Mouse (Mus musculus) hindbrain, embryonic 16.5 days (tissue): ENCODE data around the gene Imp4. TPM values are rescaled to one million over a fixed set of nuclear protein-coding genes. Genes with fewer than 3 reads are reported as not detected.

ENCODE experiments used
- ATAC-seq: fragments of 200-750 bp; cut with Nextera tagmentation; 2 replicates; pipeline ENCODE4 v1.8.0; 2017; ENCODE audit warnings: moderate TSS enrichment, moderate library complexity
- H3K27ac ChIP-seq: fragments of 300-500 bp; sonication (generic); 2 replicates; pipeline ENCODE4 v1.5.1; 2014; ENCODE audit warnings: low read depth, mild to moderate bottlenecking, control low read depth, low read length, moderate library complexity
- H3K27me3 ChIP-seq: fragments of 300-500 bp; sonication (generic); replicated peaks from 2 replicates; pipeline ENCODE4 v1.6.1; 2014; ENCODE audit warnings: low read length; ENCODE audit not compliant: control insufficient read depth, insufficient read depth
- H3K36me3 ChIP-seq: fragments of 300-500 bp; sonication (generic); 2 replicates; pipeline ENCODE4 v1.6.1; 2014; ENCODE audit warnings: mild to moderate bottlenecking, low read length, moderate library complexity, mixed read lengths; ENCODE audit not compliant: control insufficient read depth, insufficient read depth
- H3K4me1 ChIP-seq: fragments of 300-500 bp; sonication (generic); 2 replicates; pipeline ENCODE4 v1.6.1; 2014; ENCODE audit warnings: low read depth, low read length; ENCODE audit not compliant: control insufficient read depth, insufficient read depth
- H3K4me2 ChIP-seq: fragments of 300-500 bp; sonication (generic); 2 replicates; pipeline ENCODE4 v1.6.1; 2014; ENCODE audit warnings: mild to moderate bottlenecking, low read length, control low read depth, moderate library complexity
- H3K4me3 ChIP-seq: fragments of 300-500 bp; sonication (generic); 2 replicates; pipeline ENCODE4 v1.5.1; 2014; ENCODE audit warnings: mild to moderate bottlenecking, low read length, control low read depth, moderate library complexity
- H3K9ac ChIP-seq: fragments of 300-500 bp; sonication (generic); 2 replicates; pipeline ENCODE4 v1.6.1; 2014; ENCODE audit warnings: low read depth, mild to moderate bottlenecking, control low read depth, low read length, moderate library complexity
- H3K9me3 ChIP-seq: fragments of 300-500 bp; sonication (generic); 2 replicates; pipeline ENCODE4 v1.6.1; 2014; ENCODE audit warnings: mild to moderate bottlenecking, low read length, moderate library complexity; ENCODE audit not compliant: control insufficient read depth
- WGBS: fragments of 180-500 bp; shearing (Covaris S2); extraction: QIAGEN DNeasy Blood & Tissue Kit; methylation state at CpG from one replicate; pipeline ENCODE4 v1.1.7; 2014; 5-methylcytosine and 5-hydroxymethylcytosine counted together
- polyA plus RNA-seq: library from polyadenylated mRNA; unstranded; fragments of >200 nt; fragmentation: Nextera tagmentation; extraction: Ambion mirVana; gene quantifications from 2 replicates; pipeline ENCODE4 v1.2.1, GENCODE M21; 2015

The Imp4 gene
- 50.1 and 54.4 TPM in 2 replicates for polyA plus RNA-seq

- H3K4me2 ChIP-seq = peak within 1 kb of the TSS; percentile 85
- no peaks in the 10 kb centered on the region for H3K27me3 ChIP-seq
- ATAC-seq = peak; percentile 95
- peaks cover 17% of the 10 kb centered on the region for H3K36me3 ChIP-seq
- H3K9me3 ChIP-seq = no peaks in the 10 kb centered on the region
- peak within 1 kb of the TSS; percentile 73 for H3K9ac ChIP-seq
- under 1% methylated on average over 48 of the region's 48 CpGs for WGBS
- H3K4me3 ChIP-seq = peak within 1 kb of the TSS; percentile 83
- peaks cover 15% of the 10 kb centered on the region for H3K4me1 ChIP-seq
- H3K27ac ChIP-seq = peak within 1 kb of the TSS; percentile 71
These were observed at the start of gene Imp4, which contains the start of gene Ccdc115 for GRCm38 (mm10) chr1:34439215-34439960. Gene Imp4 (plus strand): TSS chr1:34439851. Gene Ccdc115 (minus strand): TSS chr1:34439672.

- Histone ChIP-seq H3K4me2 (no peak overlapping the region), H3K36me3 (no peaks in the 10 kb centered on the region), H3K9me3 (no peaks in the 10 kb centered on the region), H3K4me1 (peaks cover 6% of the 10 kb centered on the region; the same call in 1 of the 2 replicates), H3K27me3 (no peaks in the 10 kb centered on the region), H3K9ac (no peak overlapping the region), H3K4me3 (no peak overlapping the region), H3K27ac (no peak overlapping the region)
- whole genome bisulfite sequencing = 82% methylated on average over 4 of the region's 4 CpGs
- no peak for ATAC-seq
These were observed 43.3 kb upstream of the Imp4 start for GRCm38 (mm10) chr1:34396321-34396720.

DNA sequence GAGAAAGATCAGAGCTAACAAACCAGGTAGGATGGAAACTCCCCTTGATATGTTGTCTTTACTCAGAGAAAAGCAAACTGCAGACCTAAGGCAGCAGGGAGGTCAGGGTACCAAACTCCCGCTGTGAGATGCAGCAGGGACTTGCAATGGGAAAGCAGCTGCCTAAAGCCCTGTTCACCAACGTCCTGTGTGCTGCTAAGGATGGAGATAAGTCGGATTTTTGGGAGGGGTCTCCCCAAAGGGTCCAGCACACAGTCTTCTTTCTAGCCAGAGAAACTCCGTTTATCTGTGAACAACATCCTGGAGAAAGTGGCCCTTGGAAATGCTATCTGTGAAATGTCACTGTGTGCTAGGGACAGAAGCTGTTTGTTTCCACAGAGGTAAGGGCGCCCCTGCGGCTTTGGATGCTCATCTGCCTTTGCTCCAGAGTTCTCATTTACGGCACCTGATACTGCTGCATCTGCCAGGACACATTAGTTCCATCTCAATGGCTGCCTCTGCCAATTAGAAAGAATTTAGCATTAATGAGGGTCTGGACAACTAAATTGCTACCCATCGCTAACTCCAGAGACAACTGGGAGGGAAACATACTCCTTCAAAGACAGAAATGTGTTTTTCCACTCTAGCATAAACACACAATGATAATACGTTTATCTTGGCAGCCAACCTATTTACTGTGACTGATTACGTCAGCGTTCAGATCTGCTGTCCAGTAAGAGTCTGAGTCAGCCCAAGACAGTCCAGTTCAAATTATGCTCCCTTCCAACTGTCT is 40.3 kb upstream of the Imp4 start:
- Histone ChIP-seq H3K4me1 (peaks cover 6% of the 10 kb centered on the region; the same call in 1 of the 2 replicates), H3K9me3 (no peaks in the 10 kb centered on the region), H3K4me3 (no peak overlapping the region), H3K27me3 (no peaks in the 10 kb centered on the region), H3K27ac (peak overlapping the region; percentile 16; the same call in 1 of the 2 replicates), H3K9ac (no peak overlapping the region), H3K4me2 (peak overlapping the region; percentile 21), H3K36me3 (no peaks in the 10 kb centered on the region)
- WGBS = 20% methylated on average over 11 of the region's 11 CpGs
- peak; percentile 67 for ATAC-seq

GRCm38 (mm10) chr1:34428466-34428865 is 11.2 kb upstream of the Imp4 start:
- 100% methylated on average over 2 of the region's 2 CpGs for WGBS
- Histone ChIP-seq H3K4me1 (peaks cover 8% of the 10 kb centered on the region), H3K9ac (no peak overlapping the region), H3K4me2 (no peak overlapping the region), H3K27me3 (no peaks in the 10 kb centered on the region), H3K27ac (no peak overlapping the region), H3K4me3 (no peak overlapping the region), H3K36me3 (no peaks in the 10 kb centered on the region; the same call in 1 of the 2 replicates), H3K9me3 (peaks cover 17% of the 10 kb centered on the region)
- no peak for ATAC-seq

DNA sequence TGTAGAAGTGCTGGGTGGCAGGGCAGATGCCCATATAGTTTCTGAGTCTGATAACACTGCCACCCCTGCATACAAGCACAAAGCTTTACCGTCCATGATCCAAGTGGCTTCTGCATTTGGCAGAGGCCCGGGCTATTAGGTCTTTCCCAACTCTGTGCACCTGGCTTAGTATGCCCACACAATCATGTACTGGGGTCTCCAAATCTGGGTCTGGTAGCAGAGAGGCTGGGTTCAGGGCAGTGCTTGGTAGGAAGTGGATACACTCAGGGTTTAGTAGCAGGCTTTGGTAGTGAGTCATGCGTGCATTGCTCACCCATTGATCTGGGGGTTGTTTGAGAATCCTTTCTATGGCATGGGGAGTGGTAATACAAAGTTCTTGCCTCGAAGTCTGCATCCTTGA is 10.4 kb upstream of the Imp4 start:
- H3K36me3 ChIP-seq = no peaks in the 10 kb centered on the region; the same call in 1 of the 2 replicates
- H3K4me2 ChIP-seq = no peak overlapping the region
- no peak overlapping the region for H3K27ac ChIP-seq
- no peak overlapping the region for H3K4me3 ChIP-seq
- WGBS = 94% methylated on average over 4 of the region's 4 CpGs
- peaks cover 17% of the 10 kb centered on the region for H3K9me3 ChIP-seq
- H3K9ac ChIP-seq = no peak overlapping the region
- H3K4me1 ChIP-seq = peaks cover 16% of the 10 kb centered on the region
- no peak for ATAC-seq
- no peaks in the 10 kb centered on the region for H3K27me3 ChIP-seq

DNA sequence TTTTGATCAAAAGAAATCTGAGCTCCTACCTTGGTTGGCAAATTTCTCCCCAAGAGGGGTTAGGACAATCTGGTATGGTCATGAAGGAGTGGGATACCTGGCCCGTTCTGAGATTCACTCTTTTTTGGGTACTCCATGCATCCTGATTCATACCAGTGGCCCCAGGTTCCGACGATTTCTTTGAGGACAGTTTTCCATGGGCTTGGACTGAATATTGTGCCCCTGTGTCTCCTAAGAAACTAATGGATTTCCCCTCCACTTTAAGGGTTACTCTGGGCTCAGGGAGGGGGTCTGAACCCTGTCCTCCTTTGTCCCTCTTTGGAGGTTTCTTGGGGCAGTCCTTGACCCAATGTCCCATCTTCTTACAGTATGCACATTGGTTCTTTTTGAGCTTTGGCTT is 8.7 kb upstream of the Imp4 start:
- Histone ChIP-seq H3K4me3 (no peak overlapping the region), H3K4me1 (peaks cover 19% of the 10 kb centered on the region), H3K27me3 (no peaks in the 10 kb centered on the region), H3K4me2 (no peak overlapping the region), H3K36me3 (no peaks in the 10 kb centered on the region; the same call in 1 of the 2 replicates), H3K9ac (no peak overlapping the region), H3K27ac (no peak overlapping the region), H3K9me3 (peaks cover 17% of the 10 kb centered on the region)
- no peak for ATAC-seq
- WGBS = 91% methylated on average over 3 of the region's 3 CpGs

DNA sequence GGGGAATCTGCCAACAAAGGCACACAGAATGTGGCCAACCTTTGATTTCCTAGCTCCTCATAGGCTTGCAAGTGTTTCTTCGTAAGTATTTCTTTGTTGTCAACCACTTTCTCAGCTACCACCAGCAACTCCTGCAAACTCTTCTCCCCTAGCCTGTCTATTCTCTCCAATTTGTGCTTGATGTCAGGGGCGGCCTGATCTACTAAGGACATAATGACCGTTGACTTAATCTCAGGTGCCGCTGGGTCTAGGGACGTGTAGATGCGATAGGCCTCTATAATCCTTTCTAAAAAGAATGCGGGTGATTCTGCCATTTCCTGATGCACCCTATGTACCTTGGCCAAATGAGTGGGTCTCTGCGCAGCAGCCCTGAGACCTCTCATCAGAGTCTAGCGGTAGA is 8.2 kb upstream of the Imp4 start:
- Histone ChIP-seq H3K27me3 (no peaks in the 10 kb centered on the region), H3K27ac (no peak overlapping the region), H3K4me3 (no peak overlapping the region), H3K9me3 (peaks cover 17% of the 10 kb centered on the region), H3K4me2 (no peak overlapping the region), H3K36me3 (no peaks in the 10 kb centered on the region; the same call in 1 of the 2 replicates), H3K4me1 (peaks cover 19% of the 10 kb centered on the region), H3K9ac (no peak overlapping the region)
- 98% methylated on average over 9 of the region's 9 CpGs for WGBS
- no peak for ATAC-seq

GRCm38 (mm10) chr1:34432411-34432775 is 7.3 kb upstream of the Imp4 start:
- peak overlapping the region; percentile 50 for H3K9ac ChIP-seq
- peak overlapping the region; percentile 75 for H3K4me2 ChIP-seq
- peak overlapping the region; percentile 53 for H3K4me3 ChIP-seq
- no peak for ATAC-seq
- no peaks in the 10 kb centered on the region for H3K27me3 ChIP-seq
- H3K9me3 ChIP-seq = peaks cover 15% of the 10 kb centered on the region
- 23% methylated on average over 13 of the region's 13 CpGs for WGBS
- no peaks in the 10 kb centered on the region; the same call in 1 of the 2 replicates for H3K36me3 ChIP-seq
- peaks cover 19% of the 10 kb centered on the region for H3K4me1 ChIP-seq
- H3K27ac ChIP-seq = peak overlapping the region; percentile 63; the same call in 1 of the 2 replicates
